Mouse (Mus musculus): ENCODE data around the gene Wdfy2.

GRCm38 (mm10) chr14:62884639-62885038 is 47.2 kb downstream of the Wdfy2 start:
- no peak for TF ChIP-seq CTCF (conservative IDR thresholded peaks at IDR 0.05; ENCODE audit: insufficient read depth, insufficient read length, low read depth, low read length)
- TF ChIP-seq POLR2A (IDR thresholded peaks at IDR 0.05; ENCODE audit: low read depth, low read length): no peak

All from kidney, adult 2 months (tissue).